Mouse (Mus musculus) forebrain, postnatal 0 days (tissue): ENCODE results near the gene Acadm. TPM values are rescaled to one million over a fixed set of nuclear protein-coding genes. Genes with fewer than 3 reads are reported as not detected.

Source experiments
- ATAC-seq: fragments of 200-750 bp; cut with Nextera tagmentation; 2 replicates; pipeline ENCODE4 v1.8.0; 2017; ENCODE audit warnings: mild to moderate bottlenecking, moderate library complexity
- DNase-seq: peaks from one replicate; pipeline ENCODE4 v3.0.0-alpha.2; 2015
- H3K27ac ChIP-seq: fragments of 300-500 bp; sonication (generic); 2 replicates; pipeline ENCODE4 v1.5.1; 2014; ENCODE audit warnings: low read depth, mild to moderate bottlenecking, antibody characterized with exemption, low read length, moderate library complexity, mixed read lengths
- H3K27me3 ChIP-seq: fragments of 300-500 bp; sonication (generic); 2 replicates; pipeline ENCODE4 v1.6.1; 2014; ENCODE audit warnings: mild to moderate bottlenecking, low read length, mixed read lengths; ENCODE audit not compliant: insufficient read depth
- H3K36me3 ChIP-seq: fragments of 300-500 bp; sonication (generic); 2 replicates; pipeline ENCODE4 v1.6.1; 2014; ENCODE audit warnings: mild to moderate bottlenecking, moderate library complexity; ENCODE audit not compliant: insufficient read depth
- H3K4me1 ChIP-seq: fragments of 300-500 bp; sonication (generic); 2 replicates; pipeline ENCODE4 v1.6.1; 2014; ENCODE audit warnings: antibody characterized with exemption; ENCODE audit not compliant: insufficient read depth
- H3K4me2 ChIP-seq: fragments of 300-500 bp; sonication (generic); 2 replicates; pipeline ENCODE4 v1.6.1; 2014; ENCODE audit warnings: low read depth, mild to moderate bottlenecking, moderate library complexity
- H3K4me3 ChIP-seq: fragments of 300-500 bp; sonication (generic); 2 replicates; pipeline ENCODE4 v1.5.1; 2014; ENCODE audit warnings: low read depth, low read length, mixed read lengths
- H3K9ac ChIP-seq: fragments of 300-500 bp; sonication (generic); 2 replicates; pipeline ENCODE4 v1.6.1; 2014; ENCODE audit warnings: mild to moderate bottlenecking
- H3K9me3 ChIP-seq: fragments of 300-500 bp; sonication (generic); 2 replicates; pipeline ENCODE4 v1.6.1; 2016; ENCODE audit warnings: low read length
- CTCF ChIP-seq: sonication (generic); IDR thresholded peaks from 2 replicates; pipeline ENCODE4 v1.5.1; 2016; ENCODE audit warnings: antibody characterized with exemption, control low read depth, low read depth
- WGBS: fragments of 180-500 bp; shearing (Covaris S2); extraction: QIAGEN DNeasy Blood & Tissue Kit; methylation state at CpG from one replicate; pipeline ENCODE4 v1.1.7; 2014; 5-methylcytosine and 5-hydroxymethylcytosine counted together
- polyA plus RNA-seq: library from polyadenylated mRNA; unstranded; fragments of >200 nt; fragmentation: Nextera tagmentation; extraction: Ambion mirVana; gene quantifications from 2 replicates; pipeline ENCODE4 v1.2.1, GENCODE M21; 2015
- total RNA-seq: library from RNA; depleted of rRNA; stranded (reverse); fragments of >200 nt; gene quantifications from 2 replicates; pipeline ENCODE4 v1.2.3, GENCODE M21; 2014

The Acadm gene
- total and polyA plus RNA-seq, 2 experiments from 2014 or later: 32.4 to 40.1 TPM

DNA sequence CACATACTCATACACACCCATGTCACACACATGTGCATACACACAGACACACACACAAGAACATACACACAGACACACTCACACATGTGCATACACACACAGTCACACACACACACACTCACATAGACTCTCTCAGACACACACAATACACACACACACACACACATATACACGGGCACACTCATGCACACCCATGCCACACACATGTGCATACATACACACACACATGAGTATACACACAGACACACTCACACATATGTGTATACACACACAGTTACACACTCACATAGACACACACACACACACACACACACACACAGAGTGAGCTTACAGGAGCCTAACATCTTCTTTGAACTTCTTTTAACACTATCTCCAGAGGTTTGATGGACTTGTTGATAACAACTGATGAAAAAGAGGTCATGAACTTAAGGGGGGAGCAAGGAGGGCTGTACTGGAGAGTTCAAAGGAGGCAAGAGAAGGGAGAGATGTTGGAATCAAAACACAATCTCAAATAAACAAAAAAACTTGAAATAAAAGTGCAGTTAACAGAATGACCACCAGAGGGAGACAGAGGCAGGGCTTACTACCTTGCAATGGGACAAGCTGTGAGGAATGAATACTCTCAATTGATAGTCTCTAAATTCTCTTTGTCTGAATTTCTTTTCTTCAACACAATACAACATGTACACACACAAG, 14.8 kb upstream of the Acadm start:
- peak; percentile 83 for DNase-seq
- H3K4me1 ChIP-seq: no peaks in the 10 kb centered on the region
- H3K27ac ChIP-seq: no peak overlapping the region
- ATAC-seq: peak; percentile 67
- H3K4me3 ChIP-seq: no peak overlapping the region
- 97% methylated on average over 1 of the region's 1 CpGs for WGBS
- H3K9me3 ChIP-seq: no peaks in the 10 kb centered on the region
- TF ChIP-seq CTCF: peak; percentile 93
- no peak overlapping the region for H3K4me2 ChIP-seq
- no peaks in the 10 kb centered on the region for H3K36me3 ChIP-seq
- H3K27me3 ChIP-seq: no peaks in the 10 kb centered on the region
- no peak overlapping the region for H3K9ac ChIP-seq

DNA sequence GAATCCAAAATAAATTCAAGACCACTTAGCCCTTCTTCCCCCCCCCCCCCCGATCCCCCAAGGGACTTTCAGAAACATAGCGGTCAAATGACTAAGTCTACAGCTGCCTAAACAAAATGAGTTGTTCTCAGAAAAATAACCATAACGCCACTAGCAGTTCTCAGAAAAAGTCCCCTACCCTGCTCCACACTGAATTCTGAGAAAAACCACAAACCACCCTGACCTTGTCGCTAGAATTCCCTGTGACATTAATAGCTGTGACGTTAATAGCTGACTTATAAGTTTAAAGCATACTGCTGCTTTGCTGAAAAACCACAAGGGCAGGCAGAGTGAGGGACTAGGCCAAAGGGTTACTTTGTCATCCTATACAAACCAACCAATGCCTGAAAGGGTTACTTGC, 13.5 kb upstream of the Acadm start:
- no peak overlapping the region for H3K9ac ChIP-seq
- 92% methylated on average over 5 of the region's 5 CpGs for WGBS

DNA sequence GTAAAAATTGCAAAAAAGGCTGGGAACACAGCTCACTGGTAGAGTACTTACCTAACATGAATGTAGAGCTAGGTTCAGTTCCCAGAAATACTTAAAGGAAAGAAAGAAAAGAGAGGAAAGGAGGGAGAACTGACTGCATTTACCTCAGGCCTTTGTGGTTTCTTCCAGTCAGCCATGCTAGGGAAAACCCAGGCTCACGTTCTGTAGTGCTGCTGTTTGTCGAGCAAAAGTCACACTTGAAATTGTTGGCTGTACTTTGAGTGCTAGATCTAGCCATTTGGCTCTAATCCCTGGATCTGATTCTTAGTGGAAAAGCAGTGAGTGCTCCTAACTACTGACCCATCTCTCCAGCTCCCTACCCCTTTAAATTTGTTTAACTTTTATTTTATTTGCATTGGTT, 3.7 kb upstream of the Acadm start:
- TF ChIP-seq CTCF: no peak
- Histone ChIP-seq H3K9me3 (no peaks in the 10 kb centered on the region), H3K27me3 (no peaks in the 10 kb centered on the region), H3K4me3 (no peak overlapping the region), H3K4me1 (0 out of 2 replicates have a peak, but pooled peaks cover 4% of the 10 kb centered on the region), H3K9ac (no peak overlapping the region), H3K4me2 (no peak overlapping the region), H3K36me3 (no peaks in the 10 kb centered on the region), H3K27ac (no peak overlapping the region)
- WGBS: 77% methylated on average over 2 of the region's 2 CpGs
- DNase-seq (no peak), ATAC-seq (no peak)

More for the DNA sequence above, 13.5 kb upstream of the Acadm start:
- DNase-seq (no peak), ATAC-seq (no peak)
- no peak for TF ChIP-seq CTCF
- Histone ChIP-seq H3K4me1 (no peaks in the 10 kb centered on the region), H3K27me3 (no peaks in the 10 kb centered on the region), H3K4me2 (no peak overlapping the region), H3K36me3 (no peaks in the 10 kb centered on the region), H3K4me3 (no peak overlapping the region), H3K9me3 (no peaks in the 10 kb centered on the region), H3K27ac (no peak overlapping the region)

DNA sequence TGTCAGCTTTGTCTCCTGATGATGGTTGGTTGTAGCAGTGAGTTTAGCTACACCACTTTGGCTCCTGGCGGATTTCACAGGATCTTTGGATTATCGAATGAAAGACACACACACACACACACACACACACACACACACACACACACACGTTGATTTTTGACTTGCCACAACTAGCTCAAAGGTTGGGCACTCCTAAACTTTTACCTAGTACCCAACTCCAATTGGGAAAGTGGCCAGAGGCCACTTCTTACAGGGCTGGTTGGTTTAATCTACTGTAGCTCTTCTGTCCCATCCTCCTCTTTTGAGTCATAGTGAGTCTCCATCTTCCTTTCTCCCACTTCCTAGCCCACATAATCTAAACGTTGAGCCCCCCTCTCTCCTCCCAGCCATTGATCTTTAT, 2.8 kb upstream of the Acadm start:
- Histone ChIP-seq H3K9me3 (no peaks in the 10 kb centered on the region), H3K36me3 (no peaks in the 10 kb centered on the region), H3K4me1 (0 out of 2 replicates have a peak, but pooled peaks cover 4% of the 10 kb centered on the region), H3K27me3 (no peaks in the 10 kb centered on the region), H3K9ac (no peak overlapping the region), H3K4me3 (no peak overlapping the region), H3K4me2 (no peak overlapping the region), H3K27ac (no peak overlapping the region)
- DNase-seq (no peak), ATAC-seq (no peak)
- WGBS: 73% methylated on average over 4 of the region's 4 CpGs
- TF ChIP-seq CTCF: no peak

DNA sequence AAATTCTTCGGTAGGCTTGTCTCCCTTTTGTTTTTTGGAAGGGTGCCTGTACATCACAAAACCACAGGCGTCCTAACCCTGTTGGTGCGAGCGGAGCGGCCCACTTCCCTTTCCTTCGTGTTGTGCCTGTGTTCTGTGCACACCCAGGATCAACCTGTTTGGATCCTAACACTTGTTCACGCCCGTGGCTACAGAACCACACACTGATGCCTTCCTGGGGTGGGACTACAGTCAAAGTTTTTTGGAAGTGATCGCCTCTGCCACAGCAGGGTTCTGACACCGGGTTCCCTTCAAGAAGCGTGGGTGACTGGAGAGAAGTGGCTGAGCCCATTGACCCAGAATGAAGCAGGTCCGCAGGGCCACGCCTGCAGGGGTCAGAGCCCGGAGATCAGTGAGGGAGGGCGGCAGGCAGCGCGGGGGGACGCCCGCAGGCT, 514 bp downstream of the Acadm start:
- peak; percentile 38 for ATAC-seq
- H3K4me2 ChIP-seq: peak overlapping the region; percentile 66
- no peaks in the 10 kb centered on the region for H3K9me3 ChIP-seq
- H3K4me1 ChIP-seq: 0 out of 2 replicates have a peak, but pooled peaks cover 4% of the 10 kb centered on the region
- no peaks in the 10 kb centered on the region for H3K27me3 ChIP-seq
- no peak overlapping the region for H3K27ac ChIP-seq
- WGBS: under 1% methylated on average over 19 of the region's 19 CpGs
- peak overlapping the region; percentile 63 for H3K9ac ChIP-seq
- H3K4me3 ChIP-seq: peak overlapping the region; percentile 66
- no peaks in the 10 kb centered on the region for H3K36me3 ChIP-seq
- no peak for TF ChIP-seq CTCF
- no peak for DNase-seq

DNA sequence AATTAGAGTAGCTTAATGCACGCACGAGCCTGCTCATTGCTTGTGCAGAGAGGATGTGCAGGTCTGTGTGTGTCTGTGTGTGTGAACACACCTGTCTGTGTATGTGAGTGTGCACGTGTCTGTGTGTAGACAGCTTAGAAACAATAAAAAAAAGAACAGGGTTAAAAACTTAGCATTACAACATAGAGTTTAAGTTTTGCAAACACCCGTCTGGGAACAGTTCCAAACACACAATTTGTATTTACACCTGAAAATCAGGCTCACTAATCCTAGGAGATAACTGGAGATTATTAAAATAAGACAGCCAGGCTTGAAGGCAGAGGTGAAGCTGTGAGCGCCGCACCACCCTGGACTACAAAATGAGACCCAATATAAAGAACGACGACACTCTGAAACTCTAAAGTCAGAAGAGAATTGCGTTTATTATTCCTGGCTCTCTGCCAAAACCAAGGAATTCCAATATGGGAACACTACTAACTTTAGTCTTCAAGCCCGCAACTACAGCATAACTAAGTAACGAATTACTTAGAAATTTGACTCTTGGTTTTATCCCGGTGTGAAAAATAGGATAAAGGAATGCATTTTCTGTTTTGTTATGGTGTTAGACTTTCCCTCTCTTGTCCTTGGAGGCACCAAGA, 1.3 kb downstream of the Acadm start:
- peak overlapping the region; percentile 66; the same call in 1 of the 2 replicates for H3K4me3 ChIP-seq
- H3K27ac ChIP-seq: no peak overlapping the region
- H3K9me3 ChIP-seq: no peaks in the 10 kb centered on the region
- no peaks in the 10 kb centered on the region for H3K27me3 ChIP-seq
- no peak overlapping the region for H3K9ac ChIP-seq
- H3K36me3 ChIP-seq: no peaks in the 10 kb centered on the region
- DNase-seq (peak; percentile 51), ATAC-seq (no peak)
- TF ChIP-seq CTCF: no peak
- 15% methylated on average over 12 of the region's 12 CpGs for WGBS
- H3K4me1 ChIP-seq: 0 out of 2 replicates have a peak, but pooled peaks cover 4% of the 10 kb centered on the region
- peak overlapping the region; percentile 66 for H3K4me2 ChIP-seq

DNA sequence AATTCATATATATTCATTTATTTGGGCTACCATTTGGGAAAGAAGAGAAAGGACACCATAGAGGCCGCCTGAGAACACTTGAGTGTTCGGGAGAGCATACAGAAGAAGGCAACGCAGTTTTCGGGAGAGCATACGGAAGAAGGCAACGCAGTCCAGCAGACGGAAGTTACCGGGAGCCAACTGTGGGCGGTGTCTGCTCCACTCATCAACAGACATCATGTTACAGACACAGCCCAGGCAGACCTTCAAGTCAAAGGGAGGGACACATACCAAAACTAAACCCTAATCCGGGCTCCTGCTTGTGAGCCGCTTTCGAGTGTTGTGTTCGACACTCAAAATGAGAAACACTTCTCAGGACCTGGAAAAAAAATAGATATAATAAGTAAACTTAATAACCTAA, 2.8 kb downstream of the Acadm start:
- no peak overlapping the region for H3K9ac ChIP-seq
- WGBS: 94% methylated on average over 13 of the region's 13 CpGs
- H3K27me3 ChIP-seq: no peaks in the 10 kb centered on the region
- ATAC-seq (no peak), DNase-seq (no peak)
- H3K4me3 ChIP-seq: no peak overlapping the region
- H3K27ac ChIP-seq: no peak overlapping the region
- 0 out of 2 replicates have a peak, but pooled peaks cover 4% of the 10 kb centered on the region for H3K4me1 ChIP-seq
- H3K4me2 ChIP-seq: no peak overlapping the region
- no peaks in the 10 kb centered on the region for H3K9me3 ChIP-seq
- no peak for TF ChIP-seq CTCF
- no peaks in the 10 kb centered on the region for H3K36me3 ChIP-seq
